Mouse (Mus musculus): Measurements from ENCODE around the gene Inava. TPM values are rescaled to one million over a fixed set of nuclear protein-coding genes. Genes with fewer than 3 reads are reported as not detected.
A peak's percentile ranks its signal among the peaks of the same experiment; 100 is the strongest.

Inava gene
- 32.6 and 33.4 TPM in 2 replicates for polyA plus RNA-seq (2015; fragmentation: Nextera tagmentation; extraction: Ambion mirVana)

GRCm38 (mm10) chr1:136233892-136234594 lies at the start of gene Inava:
Gene Inava (minus strand): TSS chr1:136234264.
- WGBS = under 1% methylated on average over 48 of the region's 51 CpGs
- ATAC-seq = peak; percentile 45
- Histone ChIP-seq H3K4me3 (ENCODE audit: low read length) (peak within 1 kb of the TSS; percentile 68), H3K4me1 (ENCODE audit: control insufficient read depth, insufficient read depth, low read length) (peaks cover 22% of the 10 kb centered on the region), H3K36me3 (ENCODE audit: control insufficient read depth, insufficient read depth, low read length) (no peaks in the 10 kb centered on the region), H3K9ac (ENCODE audit: low read depth, low read length) (peak within 1 kb of the TSS; percentile 75), H3K27me3 (replicated peaks; ENCODE audit: control insufficient read depth, insufficient read depth, low read length) (no peaks in the 10 kb centered on the region), H3K4me2 (ENCODE audit: low read depth, low read length) (peak within 1 kb of the TSS; percentile 88), H3K27ac (ENCODE audit: low read length) (peak within 1 kb of the TSS; percentile 58; the same call in 1 of the 2 replicates), H3K9me3 (ENCODE audit: control insufficient read depth, low read length) (no peaks in the 10 kb centered on the region)

DNA sequence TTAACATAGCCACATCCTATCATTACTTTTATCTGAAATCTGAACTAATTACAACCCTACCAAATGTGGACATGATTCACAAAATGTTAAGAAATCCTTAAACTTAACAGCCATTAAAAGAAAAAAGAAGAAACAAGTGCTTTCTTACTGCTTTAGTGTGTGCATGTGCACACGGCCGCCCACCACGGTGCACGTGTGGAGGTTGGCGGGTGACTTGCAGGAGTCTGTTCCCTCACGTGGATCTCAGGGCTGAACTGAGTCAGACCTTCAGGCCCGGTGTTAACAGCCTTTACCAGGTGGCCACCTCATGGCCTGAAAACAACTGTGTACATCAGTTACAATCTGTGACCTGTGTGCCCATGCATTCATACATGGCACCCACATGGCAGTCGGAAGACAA lies 43.3 kb upstream of the Inava start:
- Histone ChIP-seq H3K27me3 (replicated peaks; ENCODE audit: control insufficient read depth, insufficient read depth, low read length) (no peaks in the 10 kb centered on the region), H3K27ac (ENCODE audit: low read length) (no peak overlapping the region), H3K9ac (ENCODE audit: low read depth, low read length) (no peak overlapping the region), H3K4me2 (ENCODE audit: low read depth, low read length) (no peak overlapping the region), H3K4me1 (ENCODE audit: control insufficient read depth, insufficient read depth, low read length) (no peaks in the 10 kb centered on the region), H3K9me3 (ENCODE audit: control insufficient read depth, low read length) (no peaks in the 10 kb centered on the region), H3K4me3 (ENCODE audit: low read length) (no peak overlapping the region), H3K36me3 (ENCODE audit: control insufficient read depth, insufficient read depth, low read length) (0 out of 2 replicates have a peak, but pooled peaks cover 9% of the 10 kb centered on the region)
- WGBS = 93% methylated on average over 8 of the region's 8 CpGs
- ATAC-seq = no peak

DNA sequence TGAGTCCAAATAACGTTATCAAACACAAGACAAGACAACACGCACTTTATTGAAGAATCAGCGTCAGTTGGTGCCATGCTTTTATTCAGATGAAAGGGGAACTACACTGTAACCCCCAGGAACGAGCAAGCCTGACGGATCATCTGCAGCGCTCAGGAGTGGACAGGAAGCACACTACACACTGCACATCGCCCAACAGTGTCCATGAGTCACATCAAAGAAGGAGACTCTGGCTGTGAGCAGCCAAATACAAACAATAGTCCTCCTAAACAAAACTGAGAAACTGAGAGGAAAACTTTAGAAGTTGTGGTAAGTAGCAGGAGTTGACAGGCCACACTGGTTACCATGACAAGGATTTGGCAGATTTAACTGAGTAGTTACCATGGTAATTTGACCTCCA lies 34.2 kb upstream of the Inava start:
- ATAC-seq = no peak
- no peaks in the 10 kb centered on the region for H3K9me3 ChIP-seq (ENCODE audit: control insufficient read depth, low read length)
- H3K4me1 ChIP-seq (ENCODE audit: control insufficient read depth, insufficient read depth, low read length) = no peaks in the 10 kb centered on the region
- 81% methylated on average over 7 of the region's 7 CpGs for WGBS
- no peaks in the 10 kb centered on the region for H3K36me3 ChIP-seq (ENCODE audit: control insufficient read depth, insufficient read depth, low read length)
- no peak overlapping the region for H3K9ac ChIP-seq (ENCODE audit: low read depth, low read length)
- no peak overlapping the region for H3K4me3 ChIP-seq (ENCODE audit: low read length)
- H3K4me2 ChIP-seq (ENCODE audit: low read depth, low read length) = no peak overlapping the region
- no peak overlapping the region for H3K27ac ChIP-seq (ENCODE audit: low read length)
- no peaks in the 10 kb centered on the region for H3K27me3 ChIP-seq (replicated peaks; ENCODE audit: control insufficient read depth, insufficient read depth, low read length)

DNA sequence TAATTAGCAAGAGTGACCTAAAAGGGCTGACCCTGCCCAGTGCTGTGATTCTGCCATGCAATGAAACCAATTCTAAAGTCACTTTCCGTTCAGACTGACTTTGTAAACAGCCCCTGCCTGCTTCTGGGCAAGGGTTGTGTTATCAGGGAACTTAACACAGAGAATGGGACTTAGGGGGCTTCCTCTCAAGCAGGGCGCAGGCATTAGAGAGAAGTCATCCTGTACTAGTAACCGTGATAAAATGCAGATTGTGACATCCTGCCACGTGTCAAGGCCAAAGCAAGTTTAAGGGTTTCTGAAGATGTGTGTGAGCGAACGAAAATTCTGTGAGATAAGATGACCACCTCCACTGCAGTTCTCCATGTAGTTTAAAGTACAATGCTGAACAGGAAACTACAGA lies 32.1 kb upstream of the Inava start:
- ATAC-seq = no peak
- WGBS = 56% methylated on average over 6 of the region's 6 CpGs
- peaks cover 8% of the 10 kb centered on the region for H3K27me3 ChIP-seq (replicated peaks; ENCODE audit: control insufficient read depth, insufficient read depth, low read length)
- no peaks in the 10 kb centered on the region for H3K9me3 ChIP-seq (ENCODE audit: control insufficient read depth, low read length)
- no peak overlapping the region for H3K9ac ChIP-seq (ENCODE audit: low read depth, low read length)
- no peak overlapping the region for H3K4me3 ChIP-seq (ENCODE audit: low read length)
- no peaks in the 10 kb centered on the region for H3K36me3 ChIP-seq (ENCODE audit: control insufficient read depth, insufficient read depth, low read length)
- no peak overlapping the region for H3K4me2 ChIP-seq (ENCODE audit: low read depth, low read length)
- no peaks in the 10 kb centered on the region for H3K4me1 ChIP-seq (ENCODE audit: control insufficient read depth, insufficient read depth, low read length)
- no peak overlapping the region for H3K27ac ChIP-seq (ENCODE audit: low read length)

- no peak overlapping the region for H3K4me3 ChIP-seq (ENCODE audit: low read length)
- no peak overlapping the region for H3K27ac ChIP-seq (ENCODE audit: low read length)
- no peaks in the 10 kb centered on the region for H3K36me3 ChIP-seq (ENCODE audit: control insufficient read depth, insufficient read depth, low read length)
- peaks cover 32% of the 10 kb centered on the region for H3K27me3 ChIP-seq (replicated peaks; ENCODE audit: control insufficient read depth, insufficient read depth, low read length)
- WGBS = 90% methylated on average over 5 of the region's 5 CpGs
- no peak for ATAC-seq
- no peaks in the 10 kb centered on the region for H3K9me3 ChIP-seq (ENCODE audit: control insufficient read depth, low read length)
- no peak overlapping the region for H3K9ac ChIP-seq (ENCODE audit: low read depth, low read length)
- peaks cover 11% of the 10 kb centered on the region for H3K4me1 ChIP-seq (ENCODE audit: control insufficient read depth, insufficient read depth, low read length)
- no peak overlapping the region for H3K4me2 ChIP-seq (ENCODE audit: low read depth, low read length)
Measured at GRCm38 (mm10) chr1:136263355-136263754, 29.3 kb upstream of the Inava start.

- Histone ChIP-seq H3K27ac (ENCODE audit: low read length) (no peak within 1 kb of the TSS), H3K9me3 (ENCODE audit: control insufficient read depth, low read length) (no peaks in the 10 kb centered on the region), H3K27me3 (replicated peaks; ENCODE audit: control insufficient read depth, insufficient read depth, low read length) (peaks cover 42% of the 10 kb centered on the region), H3K4me1 (ENCODE audit: control insufficient read depth, insufficient read depth, low read length) (peaks cover 11% of the 10 kb centered on the region), H3K4me2 (ENCODE audit: low read depth, low read length) (peak within 1 kb of the TSS; percentile 97), H3K36me3 (ENCODE audit: control insufficient read depth, insufficient read depth, low read length) (no peaks in the 10 kb centered on the region), H3K9ac (ENCODE audit: low read depth, low read length) (peak within 1 kb of the TSS; percentile 65), H3K4me3 (ENCODE audit: low read length) (peak within 1 kb of the TSS; percentile 62)
- ATAC-seq = peak; percentile 24; the same call in 1 of the 2 replicates
- 13% methylated on average over 28 of the region's 28 CpGs for WGBS
Measured at GRCm38 (mm10) chr1:136260635-136261238, 26.7 kb upstream of the Inava start, which contains the start of gene Gpr25. Gene Gpr25 (minus strand): TSS chr1:136260873.

GRCm38 (mm10) chr1:136259893-136260634 lies 26.0 kb upstream of the Inava start:
- peak; percentile 81 for ATAC-seq
- Histone ChIP-seq H3K4me1 (ENCODE audit: control insufficient read depth, insufficient read depth, low read length) (peaks cover 11% of the 10 kb centered on the region), H3K27me3 (replicated peaks; ENCODE audit: control insufficient read depth, insufficient read depth, low read length) (peaks cover 42% of the 10 kb centered on the region), H3K4me2 (ENCODE audit: low read depth, low read length) (peak overlapping the region; percentile 97), H3K27ac (ENCODE audit: low read length) (no peak overlapping the region), H3K36me3 (ENCODE audit: control insufficient read depth, insufficient read depth, low read length) (no peaks in the 10 kb centered on the region), H3K4me3 (ENCODE audit: low read length) (peak overlapping the region; percentile 62), H3K9ac (ENCODE audit: low read depth, low read length) (peak overlapping the region; percentile 65), H3K9me3 (ENCODE audit: control insufficient read depth, low read length) (no peaks in the 10 kb centered on the region)
- WGBS = under 1% methylated on average over 94 of the region's 95 CpGs

DNA sequence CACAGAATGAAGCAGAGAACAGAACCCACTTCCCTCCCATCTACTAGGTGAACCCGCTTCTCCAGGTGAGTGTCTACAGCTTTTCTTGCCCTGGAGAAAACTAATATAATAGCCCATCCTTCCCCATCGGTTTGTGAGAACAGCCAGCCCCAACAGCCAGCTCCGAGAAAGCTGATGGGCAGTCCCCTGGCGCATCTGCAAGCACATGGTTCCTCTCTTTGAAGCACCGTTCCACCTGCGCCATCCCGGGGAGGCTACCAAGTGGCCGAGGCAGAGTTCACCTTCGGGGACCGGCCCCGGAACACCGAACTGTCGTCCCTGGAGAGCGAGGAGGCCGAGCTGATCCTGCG lies 25.5 kb upstream of the Inava start:
- no peak for ATAC-seq
- peaks cover 11% of the 10 kb centered on the region for H3K4me1 ChIP-seq (ENCODE audit: control insufficient read depth, insufficient read depth, low read length)
- peak overlapping the region; percentile 65; the same call in 1 of the 2 replicates for H3K9ac ChIP-seq (ENCODE audit: low read depth, low read length)
- no peak overlapping the region for H3K27ac ChIP-seq (ENCODE audit: low read length)
- no peaks in the 10 kb centered on the region for H3K36me3 ChIP-seq (ENCODE audit: control insufficient read depth, insufficient read depth, low read length)
- peaks cover 42% of the 10 kb centered on the region for H3K27me3 ChIP-seq (replicated peaks; ENCODE audit: control insufficient read depth, insufficient read depth, low read length)
- H3K4me2 ChIP-seq (ENCODE audit: low read depth, low read length) = peak overlapping the region; percentile 97
- no peaks in the 10 kb centered on the region for H3K9me3 ChIP-seq (ENCODE audit: control insufficient read depth, low read length)
- WGBS = 2% methylated on average over 16 of the region's 16 CpGs
- H3K4me3 ChIP-seq (ENCODE audit: low read length) = peak overlapping the region; percentile 62

DNA sequence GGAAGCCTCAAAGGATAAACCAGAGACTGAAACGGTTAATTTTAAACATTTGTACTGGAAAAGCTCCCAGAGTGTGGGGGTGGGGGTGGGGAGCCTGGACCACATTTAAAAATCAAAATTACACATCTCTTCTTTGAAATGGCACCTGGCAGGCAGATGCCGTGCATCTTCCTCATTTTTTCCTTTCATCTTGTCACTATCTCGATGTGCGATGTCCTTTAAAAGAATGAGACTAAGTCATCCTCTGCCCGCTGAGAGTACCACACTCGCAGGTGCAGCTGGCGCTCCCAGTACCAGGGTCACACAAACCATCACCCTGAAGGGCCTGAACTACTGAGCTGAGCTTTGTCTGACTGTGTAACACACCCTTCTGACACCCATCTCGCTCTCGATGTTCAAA lies 24.4 kb upstream of the Inava start:
- Histone ChIP-seq H3K4me3 (ENCODE audit: low read length) (no peak overlapping the region), H3K4me2 (ENCODE audit: low read depth, low read length) (no peak overlapping the region), H3K9ac (ENCODE audit: low read depth, low read length) (no peak overlapping the region), H3K4me1 (ENCODE audit: control insufficient read depth, insufficient read depth, low read length) (peaks cover 11% of the 10 kb centered on the region), H3K27ac (ENCODE audit: low read length) (no peak overlapping the region), H3K27me3 (replicated peaks; ENCODE audit: control insufficient read depth, insufficient read depth, low read length) (peaks cover 42% of the 10 kb centered on the region), H3K36me3 (ENCODE audit: control insufficient read depth, insufficient read depth, low read length) (no peaks in the 10 kb centered on the region), H3K9me3 (ENCODE audit: control insufficient read depth, low read length) (no peaks in the 10 kb centered on the region)
- no peak for ATAC-seq
- WGBS = 64% methylated on average over 9 of the region's 9 CpGs
